Mouse (Mus musculus) T-helper 17 cell (primary cell): Measurements from ENCODE around the gene Kcnab1.

ENCODE experiments used
- in situ Hi-C, 2 experiments: fragments of 300-600 bp; cut with MboI, MseI; formaldehyde crosslinking; loops; 1 replicate in 1 of 2; 2 replicates in 1 of 2; pipeline ENCODE4 v1.15.1; 2025; ENCODE audit warnings: high pct_unique_total_duplicates in 2 of 2

Gene Kcnab1

GRCm38 (mm10) chr3:65108945-65109921 lies at the start of gene Kcnab1:
Gene Kcnab1 (plus strand): TSS chr3:65109384.
- in situ Hi-C loops = no loop called here

- in situ Hi-C loops = no loop called here
These were observed 20.9 kb upstream of the Kcnab1 start for GRCm38 (mm10) chr3:65088295-65088694.

- in situ Hi-C loops = no loop called here
These were observed 5.1 kb upstream of the Kcnab1 start for GRCm38 (mm10) chr3:65104117-65104516.

GRCm38 (mm10) chr3:65110190-65110589 lies 1.0 kb downstream of the Kcnab1 start:
- in situ Hi-C loops = loop anchor here in 1 of 2 experiments (10.0 kb wide), 1 partner anchor 785 kb away; no protein-coding TSS in a partner anchor

GRCm38 (mm10) chr3:65111176-65111575 lies 2.0 kb downstream of the Kcnab1 start:
- in situ Hi-C loops = loop anchor here in 1 of 2 experiments (10.0 kb wide), 1 partner anchor 784 kb away; no protein-coding TSS in a partner anchor

GRCm38 (mm10) chr3:65115164-65115563 lies 6.0 kb downstream of the Kcnab1 start:
- in situ Hi-C loops = loop anchor here in 1 of 2 experiments (10.0 kb wide), 1 partner anchor 780 kb away; no protein-coding TSS in a partner anchor

- in situ Hi-C loops = loop anchor here in 1 of 2 experiments (10.0 kb wide), 1 partner anchor 778 kb away; no protein-coding TSS in a partner anchor
These were observed 7.8 kb downstream of the Kcnab1 start for GRCm38 (mm10) chr3:65116958-65117357.

- in situ Hi-C loops = loop anchor here in 1 of 2 experiments (10.0 kb wide), 1 partner anchor 777 kb away; no protein-coding TSS in a partner anchor
These were observed 8.2 kb downstream of the Kcnab1 start for GRCm38 (mm10) chr3:65117365-65117764.

- in situ Hi-C loops = no loop called here
These were observed 15.8 kb downstream of the Kcnab1 start for GRCm38 (mm10) chr3:65124975-65125374.

- in situ Hi-C loops = no loop called here
These were observed 20.4 kb downstream of the Kcnab1 start for GRCm38 (mm10) chr3:65129625-65130024.

- in situ Hi-C loops = no loop called here
These were observed 25.7 kb downstream of the Kcnab1 start for GRCm38 (mm10) chr3:65134931-65135330.

- in situ Hi-C loops = no loop called here
These were observed 27.7 kb downstream of the Kcnab1 start for GRCm38 (mm10) chr3:65136897-65137296.

- in situ Hi-C loops = no loop called here
These were observed 29.6 kb downstream of the Kcnab1 start for GRCm38 (mm10) chr3:65138739-65139138.

GRCm38 (mm10) chr3:65145152-65145551 lies 36.0 kb downstream of the Kcnab1 start:
- in situ Hi-C loops = no loop called here

- in situ Hi-C loops = no loop called here
These were observed 42.6 kb downstream of the Kcnab1 start for GRCm38 (mm10) chr3:65151808-65152207.

- in situ Hi-C loops = no loop called here
These were observed 63.8 kb downstream of the Kcnab1 start for GRCm38 (mm10) chr3:65172964-65173363.

- in situ Hi-C loops = no loop called here
These were observed 65.4 kb downstream of the Kcnab1 start for GRCm38 (mm10) chr3:65174564-65174963.

GRCm38 (mm10) chr3:65175819-65176218 lies 66.6 kb downstream of the Kcnab1 start:
- in situ Hi-C loops = no loop called here

GRCm38 (mm10) chr3:65176846-65177245 lies 67.7 kb downstream of the Kcnab1 start:
- in situ Hi-C loops = no loop called here

- in situ Hi-C loops = loop anchor here in 1 of 2 experiments (10.0 kb wide), 1 partner anchor 1463 kb away; no protein-coding TSS in a partner anchor
These were observed 78.9 kb downstream of the Kcnab1 start for GRCm38 (mm10) chr3:65187833-65188698.

GRCm38 (mm10) chr3:65200611-65201010 lies 91.4 kb downstream of the Kcnab1 start:
- in situ Hi-C loops = no loop called here
